Mouse (Mus musculus) limb, embryonic 14.5 days (tissue): ENCODE measurements around the gene Zkscan17. TPM values are rescaled to one million over a fixed set of nuclear protein-coding genes. Genes with fewer than 3 reads are reported as not detected.

ENCODE experiments used
- ATAC-seq: fragments of 200-750 bp; cut with Nextera tagmentation; 2 replicates; pipeline ENCODE4 v1.8.0; 2017; ENCODE audit warnings: low read depth, moderate number of reproducible peaks, moderate TSS enrichment; ENCODE audit not compliant: low FRiP score
- DNase-seq: peaks from one replicate; pipeline ENCODE4 v3.0.0-alpha.2; 2015; ENCODE audit warnings: low spot score
- H3K27ac ChIP-seq: fragments of 300-500 bp; sonication (generic); replicated peaks from 2 replicates; pipeline ENCODE4 v1.5.1; 2014; ENCODE audit warnings: low read depth, mild to moderate bottlenecking, low read length, moderate library complexity, mixed read lengths
- H3K27me3 ChIP-seq: fragments of 300-500 bp; sonication (generic); 2 replicates; pipeline ENCODE4 v1.6.1; 2014; ENCODE audit warnings: low read length, mixed read lengths; ENCODE audit not compliant: control insufficient read depth, insufficient read depth
- H3K36me3 ChIP-seq: fragments of 300-500 bp; sonication (generic); 2 replicates; pipeline ENCODE4 v1.6.1; 2014; ENCODE audit warnings: mild to moderate bottlenecking, low read length, moderate library complexity, mixed read lengths; ENCODE audit not compliant: control insufficient read depth, insufficient read depth
- H3K4me1 ChIP-seq: fragments of 300-500 bp; sonication (generic); 2 replicates; pipeline ENCODE4 v1.6.1; 2014; ENCODE audit warnings: antibody characterized with exemption, low read length, mixed read lengths; ENCODE audit not compliant: control insufficient read depth, insufficient read depth
- H3K4me2 ChIP-seq: fragments of 300-500 bp; sonication (generic); replicated peaks from 2 replicates; pipeline ENCODE4 v1.6.1; 2014; ENCODE audit warnings: low read depth, mild to moderate bottlenecking, low read length, moderate library complexity; ENCODE audit not compliant: severe bottlenecking
- H3K4me3 ChIP-seq: fragments of 300-500 bp; sonication (generic); replicated peaks from 2 replicates; pipeline ENCODE4 v1.5.1; 2014; ENCODE audit warnings: low read length
- H3K9ac ChIP-seq: fragments of 300-500 bp; sonication (generic); 2 replicates; pipeline ENCODE4 v1.6.1; 2014; ENCODE audit warnings: mild to moderate bottlenecking, low read depth, low read length, moderate library complexity; ENCODE audit not compliant: severe bottlenecking
- H3K9me3 ChIP-seq: fragments of 300-500 bp; sonication (generic); 2 replicates; pipeline ENCODE4 v1.6.1; 2016; ENCODE audit warnings: low read length; ENCODE audit not compliant: control insufficient read depth
- POLR2A ChIP-seq: fragments of 200-500 bp; IDR thresholded peaks from 2 replicates; pipeline ENCODE4 v1.8.0; 2012; ENCODE audit warnings: inconsistent platforms, mild to moderate bottlenecking, moderate library complexity, borderline replicate concordance; ENCODE audit not compliant: insufficient read depth, insufficient read length; ENCODE audit errors: extremely low read depth
- WGBS: fragments of 180-500 bp; shearing (Covaris S2); extraction: QIAGEN DNeasy Blood & Tissue Kit; methylation state at CpG from one replicate; pipeline ENCODE4 v1.1.7; 2014; 5-methylcytosine and 5-hydroxymethylcytosine counted together
- polyA plus RNA-seq, 2 experiments: library from polyadenylated mRNA; depleted of rRNA in 1 of 2; stranded (reverse) in 1 of 2; unstranded in 1 of 2; fragments of >200 nt; fragmentation: Nextera tagmentation in 1 of 2; extraction: Ambion mirVana in 1 of 2; gene quantifications; 2 replicates each; pipeline versions ENCODE4 v1.2.1 to v1.2.3; 2012 to 2014

Zkscan17 gene
- polyA plus RNA-seq, 2 experiments = 18.1 to 19.5 TPM

- no peak for ATAC-seq
- 93% methylated on average over 4 of the region's 4 CpGs for WGBS
- Histone ChIP-seq H3K36me3 (no peaks in the 10 kb centered on the region), H3K4me1 (no peaks in the 10 kb centered on the region), H3K4me3 (no peak overlapping the region), H3K27ac (no peak overlapping the region), H3K4me2 (no peak overlapping the region), H3K27me3 (no peaks in the 10 kb centered on the region), H3K9me3 (no peaks in the 10 kb centered on the region), H3K9ac (no peak overlapping the region)
- TF ChIP-seq POLR2A = no peak
- no peak for DNase-seq
Observed at GRCm38 (mm10) chr11:59562336-59562735, 35.8 kb upstream of the Zkscan17 start.

GRCm38 (mm10) chr11:59560906-59561305 is 34.4 kb upstream of the Zkscan17 start:
- no peak overlapping the region for H3K4me2 ChIP-seq
- no peaks in the 10 kb centered on the region for H3K36me3 ChIP-seq
- WGBS = 58% methylated on average over 3 of the region's 3 CpGs
- DNase-seq (no peak), ATAC-seq (no peak)
- no peaks in the 10 kb centered on the region for H3K27me3 ChIP-seq
- H3K27ac ChIP-seq = no peak overlapping the region
- H3K4me1 ChIP-seq = no peaks in the 10 kb centered on the region
- H3K4me3 ChIP-seq = no peak overlapping the region
- no peak overlapping the region for H3K9ac ChIP-seq
- TF ChIP-seq POLR2A = no peak
- no peaks in the 10 kb centered on the region for H3K9me3 ChIP-seq

- Histone ChIP-seq H3K9ac (no peak overlapping the region), H3K4me1 (no peaks in the 10 kb centered on the region), H3K4me3 (no peak overlapping the region), H3K27ac (no peak overlapping the region), H3K36me3 (no peaks in the 10 kb centered on the region), H3K27me3 (no peaks in the 10 kb centered on the region), H3K9me3 (no peaks in the 10 kb centered on the region), H3K4me2 (no peak overlapping the region)
- ATAC-seq (no peak), DNase-seq (no peak)
- no peak for TF ChIP-seq POLR2A
- whole genome bisulfite sequencing = 81% methylated on average over 8 of the region's 8 CpGs
Observed at GRCm38 (mm10) chr11:59554535-59554934, 28.0 kb upstream of the Zkscan17 start.

GRCm38 (mm10) chr11:59554127-59554526 is 27.6 kb upstream of the Zkscan17 start:
- Histone ChIP-seq H3K9ac (no peak overlapping the region), H3K27ac (no peak overlapping the region), H3K27me3 (no peaks in the 10 kb centered on the region), H3K4me1 (no peaks in the 10 kb centered on the region), H3K36me3 (no peaks in the 10 kb centered on the region), H3K4me3 (no peak overlapping the region), H3K4me2 (no peak overlapping the region), H3K9me3 (no peaks in the 10 kb centered on the region)
- DNase-seq (no peak), ATAC-seq (no peak)
- 92% methylated on average over 11 of the region's 11 CpGs for WGBS
- no peak for TF ChIP-seq POLR2A

- TF ChIP-seq POLR2A = no peak
- ATAC-seq = no peak
- 86% methylated on average over 9 of the region's 9 CpGs for WGBS
Observed at GRCm38 (mm10) chr11:59544005-59544404, 17.5 kb upstream of the Zkscan17 start.

GRCm38 (mm10) chr11:59543376-59543775 is 16.8 kb upstream of the Zkscan17 start:
- Histone ChIP-seq H3K27ac (no peak overlapping the region), H3K27me3 (no peaks in the 10 kb centered on the region), H3K4me3 (no peak overlapping the region), H3K4me1 (peaks cover 3% of the 10 kb centered on the region; the same call in 1 of the 2 replicates), H3K4me2 (no peak overlapping the region), H3K36me3 (no peaks in the 10 kb centered on the region), H3K9ac (no peak overlapping the region), H3K9me3 (no peaks in the 10 kb centered on the region)
- ATAC-seq (no peak), DNase-seq (no peak)
- 83% methylated on average over 3 of the region's 3 CpGs for WGBS
- no peak for TF ChIP-seq POLR2A

More at GRCm38 (mm10) chr11:59544005-59544404, 17.5 kb upstream of the Zkscan17 start:
- H3K9me3 ChIP-seq = no peaks in the 10 kb centered on the region
- DNase-seq = no peak
- H3K36me3 ChIP-seq = no peaks in the 10 kb centered on the region
- H3K9ac ChIP-seq = no peak overlapping the region
- H3K4me1 ChIP-seq = no peaks in the 10 kb centered on the region
- no peak overlapping the region for H3K4me2 ChIP-seq
- no peak overlapping the region for H3K4me3 ChIP-seq
- no peaks in the 10 kb centered on the region for H3K27me3 ChIP-seq
- H3K27ac ChIP-seq = no peak overlapping the region
